Comparison of ENCODE assay signal across 27 mouse cellular contexts in genomic region chr3:16003890-16004633, GRCm38 (mm10). TPM values are rescaled to one million over a fixed set of nuclear protein-coding genes. Genes with fewer than 3 reads are reported as not detected.
"Had no signal": no experiment of that assay in that cellular context is flagged by ENCODE, and none has a peak within 500 bp of the region (broad histone marks: within the 10 kb centered on the region; RNA-seq: fewer than 3 reads in every experiment).

No protein-coding gene starts in this region.

- H3K9ac ChIP-seq: limb, embryonic 12.5 days; limb, embryonic 15.5 days; liver, embryonic 12.5 days; liver, embryonic 15.5 days; neural tube, embryonic 12.5 days; neural tube, embryonic 15.5 days; stomach, embryonic 15.5 days had no signal

- H3K36me3 ChIP-seq: limb, embryonic 12.5 days; limb, embryonic 15.5 days; liver, embryonic 12.5 days; liver, embryonic 15.5 days; neural tube, embryonic 12.5 days; neural tube, embryonic 15.5 days; stomach, embryonic 15.5 days had no signal

- H3K9me3 ChIP-seq: limb, embryonic 12.5 days; limb, embryonic 15.5 days; liver, embryonic 12.5 days; liver, embryonic 15.5 days; neural tube, embryonic 12.5 days; neural tube, embryonic 15.5 days; stomach, embryonic 15.5 days had no signal

- H3K4me3 ChIP-seq: layer of hippocampus, adult 2 months; limb, embryonic 12.5 days; limb, embryonic 15.5 days; liver, embryonic 12.5 days; liver, embryonic 15.5 days; neural tube, embryonic 12.5 days; neural tube, embryonic 15.5 days; stomach, embryonic 15.5 days had no signal

- H3K4me2 ChIP-seq: limb, embryonic 12.5 days; limb, embryonic 15.5 days; liver, embryonic 12.5 days; liver, embryonic 15.5 days; midbrain, embryonic 11.5 days; neural tube, embryonic 12.5 days; neural tube, embryonic 15.5 days; stomach, embryonic 15.5 days had no signal

- H3K27me3 ChIP-seq: limb, embryonic 12.5 days; limb, embryonic 15.5 days; liver, embryonic 12.5 days; liver, embryonic 15.5 days; neural tube, embryonic 12.5 days; neural tube, embryonic 15.5 days; stomach, embryonic 15.5 days had no signal

- H3K27ac ChIP-seq: layer of hippocampus, adult 2 months; limb, embryonic 12.5 days; limb, embryonic 15.5 days; liver, embryonic 12.5 days; liver, embryonic 15.5 days; neural tube, embryonic 12.5 days; neural tube, embryonic 15.5 days; stomach, embryonic 15.5 days had no signal

- ATAC-seq: intestine, postnatal 0 days; liver, embryonic 12.5 days had no signal

- DNase-seq: kidney, postnatal 14 days; layer of hippocampus, adult 9-11 months; lung, adult 2 months; lung, postnatal 36 days; midbrain, embryonic 14.5 days; retina, postnatal 1 day; right cerebral cortex, postnatal 25 days; spleen, adult 18-20 months; thymus, adult 18-20 months; thymus, postnatal 36 days had no signal

- H3K4me1 ChIP-seq: limb, embryonic 12.5 days; limb, embryonic 15.5 days; liver, embryonic 12.5 days; liver, embryonic 15.5 days; neural tube, embryonic 12.5 days; neural tube, embryonic 15.5 days; stomach, embryonic 15.5 days had no signal

RNA-seq across cellular contexts. Expression of gene Gm5150, which starts 2.2 kb away (rescaled TPM):
- total RNA-seq: layer of hippocampus, adult 2 months; layer of hippocampus, postnatal 25 days; left cerebral cortex, adult 18-20 months; left cerebral cortex, postnatal 25 days; megakaryocyte-erythroid progenitor cell, adult 5-6 weeks had no signal
- polyA plus RNA-seq: kidney, embryonic 16.5 days; limb, embryonic 12.5 days; limb, embryonic 15.5 days; lung, embryonic 16.5 days; midbrain, embryonic 11.5 days; midbrain, embryonic 14.5 days; midbrain, postnatal 0 days; neural tube, embryonic 12.5 days; neural tube, embryonic 15.5 days had no signal
